Mouse (Mus musculus): ENCODE data around the gene H2-Q10.
"Not testable (repeated sequence)": the region's sequence is repeated elsewhere in the genome, so short reads cannot be mapped to it uniquely, and the experiment has no call there.

H2-Q10 gene

DNA sequence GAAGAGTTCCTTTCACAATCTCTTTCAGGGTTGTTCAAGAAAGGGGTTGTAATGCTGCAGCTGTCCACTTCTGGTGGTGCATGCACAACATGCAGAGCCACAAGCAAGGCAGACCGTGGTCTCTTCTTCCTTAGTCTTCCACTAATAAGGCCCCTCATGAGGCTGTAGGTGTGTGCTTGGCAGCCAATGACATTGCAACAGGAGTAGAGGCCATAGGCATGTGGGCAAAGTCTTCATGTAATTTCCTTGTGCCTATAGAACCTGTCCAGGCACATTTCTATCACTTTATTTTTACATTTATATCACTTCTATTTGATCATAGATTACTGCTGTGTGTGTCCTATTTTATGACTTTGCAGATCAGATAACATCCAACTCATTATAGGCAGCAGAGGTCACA lies 11.6 kb upstream of the H2-Q10 start:
- DNase-seq (ENCODE audit: low read depth, low spot score) = not testable (repeated sequence)

DNA sequence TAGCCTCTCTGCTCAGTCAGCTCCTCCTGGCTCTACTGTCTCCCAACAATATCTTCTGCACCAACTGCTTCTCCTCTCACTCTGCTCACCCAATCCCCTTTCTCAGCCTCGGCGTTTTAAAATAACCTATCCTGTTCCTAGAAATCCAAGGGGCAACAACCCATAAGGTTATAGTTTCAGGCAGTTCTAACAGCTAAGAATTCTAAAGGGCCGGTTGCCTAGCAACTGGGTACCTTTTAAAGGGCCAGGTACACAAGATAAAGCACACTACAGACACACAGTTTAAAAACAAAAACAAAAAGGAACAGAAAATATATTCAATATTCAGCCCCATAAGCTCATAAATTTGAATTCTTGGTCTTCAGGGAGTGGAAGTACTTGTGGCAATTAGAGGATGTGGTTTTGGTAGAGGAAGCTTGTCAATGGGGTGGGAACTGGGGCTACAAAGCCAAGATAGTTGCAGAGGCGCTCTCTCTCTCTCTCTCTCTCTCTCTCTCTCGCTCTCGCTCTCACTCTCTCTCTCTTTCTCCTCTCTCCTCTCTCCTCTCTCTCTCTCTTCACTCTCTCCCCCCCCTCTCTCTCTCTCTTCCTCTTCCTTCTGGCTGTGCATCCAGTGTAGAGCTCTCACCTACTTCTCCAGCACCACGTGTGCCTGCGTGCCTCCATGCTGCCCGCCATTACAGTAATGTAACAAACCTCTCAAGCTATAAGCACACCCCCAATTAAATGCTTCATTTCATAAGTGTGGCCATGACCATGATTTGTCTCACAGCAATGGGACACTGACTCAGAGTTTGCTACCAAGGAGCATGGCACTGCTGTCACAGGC lies 9.2 kb upstream of the H2-Q10 start:
- not testable (repeated sequence) for DNase-seq (ENCODE audit: low read depth, low spot score)

DNA sequence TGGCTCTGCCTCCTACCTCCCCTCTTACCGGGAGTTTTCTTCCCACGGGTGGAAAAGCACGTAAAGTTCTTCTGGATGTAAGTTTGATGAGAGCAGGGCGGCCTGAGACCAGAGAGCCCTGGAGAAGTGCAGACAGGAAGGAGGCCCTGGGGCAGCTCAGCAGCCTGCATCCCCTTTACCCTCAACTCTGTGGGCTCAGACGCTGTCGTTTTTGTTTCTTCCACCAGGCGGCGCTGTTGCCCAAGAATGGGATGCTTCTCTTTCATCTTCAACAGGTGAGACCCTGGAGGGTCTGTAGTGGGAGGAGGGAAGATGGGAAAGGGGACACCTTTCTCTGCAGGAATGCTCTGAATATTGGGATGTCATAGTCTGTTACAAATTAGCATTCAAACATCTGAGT lies 4.2 kb upstream of the H2-Q10 start:
- DNase-seq (ENCODE audit: low read depth, low spot score) = peak; percentile 66

DNA sequence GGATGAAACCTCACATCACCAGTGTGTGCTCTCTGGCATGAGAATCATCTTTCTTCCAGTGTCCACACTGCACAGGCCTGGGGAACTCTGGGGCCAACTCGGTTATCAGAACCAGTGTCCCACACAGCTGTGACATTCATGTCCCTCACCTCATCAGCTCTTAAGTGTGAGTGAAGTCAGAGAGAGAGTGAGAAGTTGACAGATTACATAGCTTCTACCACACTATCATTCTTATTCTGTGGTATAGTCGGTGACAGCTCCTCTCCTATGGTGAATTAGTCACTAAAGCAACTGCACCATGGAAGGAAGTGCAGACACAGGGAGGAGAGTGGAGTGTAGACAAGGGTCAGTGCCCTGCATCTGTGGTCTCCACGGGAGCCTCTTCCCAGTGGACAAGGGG lies 953 bp upstream of the H2-Q10 start:
- DNase-seq (ENCODE audit: low read depth, low spot score) = not testable (repeated sequence)

DNA sequence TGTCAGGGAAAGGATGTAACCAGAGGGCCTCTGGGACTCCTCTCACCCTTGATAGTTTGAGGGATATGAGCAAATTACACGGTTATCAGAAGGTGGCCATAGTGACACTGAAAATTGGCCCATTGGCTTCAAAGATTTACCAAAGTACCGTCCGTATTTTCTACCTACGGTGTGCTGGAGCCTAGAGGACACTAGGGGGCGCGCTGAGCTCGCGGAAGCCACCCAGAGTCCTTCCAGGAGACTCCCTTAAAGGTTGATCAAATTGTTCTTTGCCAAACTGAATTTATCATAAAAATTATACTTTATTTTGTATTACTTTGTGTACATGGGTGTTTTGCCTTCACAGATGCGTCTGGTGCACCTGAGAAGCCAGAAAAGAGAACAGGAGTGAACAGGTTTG lies 14.2 kb downstream of the H2-Q10 start:
- peak; percentile 66 for DNase-seq (ENCODE audit: low read depth, low spot score)

DNA sequence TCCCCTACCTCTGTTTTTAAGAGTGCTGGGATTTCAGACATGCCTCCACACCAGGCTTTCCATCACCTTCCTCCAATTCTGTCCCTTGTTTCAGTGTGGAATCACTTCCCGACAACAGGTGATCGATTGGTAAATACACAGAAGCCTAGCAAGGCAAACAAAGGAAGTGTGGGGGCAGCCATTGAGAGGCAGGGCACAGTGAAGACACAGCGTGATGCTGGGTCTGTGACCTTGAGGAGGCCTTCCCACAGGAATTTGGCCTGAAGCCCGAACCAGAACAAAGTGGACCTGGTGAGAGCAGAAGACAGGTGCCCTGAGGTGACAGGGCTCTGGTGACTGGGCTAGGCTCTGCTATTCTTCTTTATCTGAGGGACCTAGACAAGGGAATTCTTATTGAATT lies 15.8 kb downstream of the H2-Q10 start:
- no peak for DNase-seq (ENCODE audit: low read depth, low spot score)

DNA sequence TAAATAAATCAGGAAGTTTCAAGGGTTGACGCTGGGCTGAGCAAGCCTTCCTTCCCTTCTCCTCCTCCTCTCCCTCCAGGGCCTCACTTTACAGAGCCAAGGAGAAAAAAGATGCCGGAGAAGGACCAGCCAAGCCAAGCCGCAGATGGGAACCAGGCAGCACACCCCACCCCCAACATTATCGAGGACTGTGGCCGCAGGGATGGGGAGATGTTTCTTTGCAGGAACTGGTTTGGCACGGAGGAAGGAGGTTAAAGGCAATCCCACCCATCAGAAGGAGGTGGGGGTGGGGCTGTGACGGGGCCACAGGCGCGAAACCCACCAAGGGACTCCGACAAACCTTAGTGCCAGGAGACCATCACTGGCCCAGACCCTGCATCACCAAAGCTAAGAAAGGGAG lies 16.8 kb downstream of the H2-Q10 start:
- DNase-seq (ENCODE audit: low read depth, low spot score) = no peak

DNA sequence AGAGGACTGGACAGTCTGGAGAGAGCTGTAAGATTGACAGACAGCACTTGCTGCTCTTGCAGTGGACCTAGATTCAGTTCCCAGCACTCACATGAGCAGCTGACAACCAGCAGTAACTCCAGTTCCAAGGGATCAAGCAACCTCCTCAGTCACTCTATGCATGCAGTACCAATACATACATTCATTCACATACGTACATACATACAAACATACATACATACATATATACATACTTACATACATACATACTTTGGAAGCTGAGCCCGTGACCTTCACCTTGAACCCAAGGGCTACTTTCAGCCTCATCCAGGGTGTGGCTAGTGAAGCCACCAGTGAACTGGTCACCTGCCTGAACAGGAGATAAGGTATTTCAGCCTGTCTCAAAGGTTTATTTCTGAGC lies 18.2 kb downstream of the H2-Q10 start:
- DNase-seq (ENCODE audit: low read depth, low spot score) = no peak

DNA sequence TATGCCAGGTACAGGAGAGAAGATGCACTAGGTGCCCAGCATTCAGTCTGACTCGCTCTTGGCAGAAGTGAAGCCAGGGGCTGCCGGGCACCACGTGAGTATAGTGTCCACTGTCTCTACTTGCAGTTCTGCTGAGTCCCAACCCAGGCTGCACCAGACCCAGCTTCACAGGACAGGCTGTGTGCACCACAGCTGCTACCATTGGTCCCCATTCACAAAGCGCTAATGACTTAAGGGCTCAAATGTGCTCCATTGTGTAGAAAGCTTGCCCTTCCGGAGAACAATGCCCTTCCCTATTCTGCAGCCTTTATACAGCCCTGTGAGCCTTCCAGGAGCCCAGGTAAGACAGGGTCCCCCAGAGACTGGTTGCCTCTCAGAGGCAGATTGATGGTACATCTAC lies 20.4 kb downstream of the H2-Q10 start:
- DNase-seq (ENCODE audit: low read depth, low spot score) = no peak

DNA sequence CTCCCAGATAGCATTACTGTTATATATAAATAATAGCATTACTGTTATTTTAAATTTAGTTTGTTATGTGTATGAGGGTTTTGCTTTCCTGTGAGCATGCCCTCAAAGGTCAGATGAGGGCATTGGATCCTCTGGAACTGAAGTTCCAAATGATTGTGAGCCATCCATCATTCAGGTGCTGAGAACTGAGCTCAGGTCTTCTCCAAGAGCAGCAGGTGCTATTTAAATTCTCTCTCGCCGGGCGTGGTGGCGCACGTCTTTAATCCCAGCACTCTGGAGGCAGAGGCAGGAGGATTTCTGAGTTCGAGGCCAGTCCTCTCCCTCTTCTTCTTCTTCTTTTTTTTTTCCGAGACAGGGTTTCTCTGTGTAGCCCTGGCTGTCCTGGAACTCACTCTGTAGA lies 27.2 kb downstream of the H2-Q10 start:
- DNase-seq (ENCODE audit: low read depth, low spot score) = no peak

DNA sequence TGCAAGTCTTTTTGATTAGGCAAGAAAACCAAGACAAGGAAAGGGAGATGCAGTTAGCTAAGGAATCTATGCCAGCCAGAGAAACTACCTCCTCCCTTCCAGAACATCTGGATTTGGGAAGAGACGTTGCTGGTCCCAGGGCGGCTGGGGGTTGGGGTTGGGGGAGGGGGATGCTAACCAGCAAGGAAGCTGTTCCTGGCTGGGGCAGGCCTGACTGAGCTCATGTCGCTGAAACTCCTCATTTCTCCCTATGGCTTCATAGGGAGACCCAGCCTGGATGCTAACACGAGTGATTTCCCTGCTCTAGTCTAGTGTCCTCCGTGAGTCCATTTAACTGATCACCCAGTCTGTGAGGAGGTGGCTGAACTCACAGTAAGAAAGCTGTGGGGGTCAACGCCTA lies 32.3 kb downstream of the H2-Q10 start:
- no peak for DNase-seq (ENCODE audit: low read depth, low spot score)

DNA sequence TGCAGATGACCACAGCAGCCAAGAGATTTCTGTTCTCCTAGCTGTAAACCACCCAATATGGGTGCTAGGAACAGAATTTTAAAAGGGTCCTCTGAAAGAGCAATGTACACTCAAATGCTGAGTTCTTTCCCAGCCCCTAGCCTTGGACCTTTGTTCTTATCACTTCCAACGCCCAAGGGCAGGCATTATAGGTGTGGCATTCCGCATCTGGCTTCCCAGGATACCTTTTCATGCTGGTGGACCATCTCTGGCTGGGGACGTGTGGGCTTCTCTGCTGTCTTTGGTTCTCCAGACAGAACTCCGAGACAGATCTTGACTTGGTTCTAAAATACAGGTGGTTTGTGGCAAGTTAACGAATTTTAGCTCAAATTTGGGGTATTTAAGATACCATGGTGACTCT lies 32.9 kb downstream of the H2-Q10 start:
- DNase-seq (ENCODE audit: low read depth, low spot score) = no peak

DNA sequence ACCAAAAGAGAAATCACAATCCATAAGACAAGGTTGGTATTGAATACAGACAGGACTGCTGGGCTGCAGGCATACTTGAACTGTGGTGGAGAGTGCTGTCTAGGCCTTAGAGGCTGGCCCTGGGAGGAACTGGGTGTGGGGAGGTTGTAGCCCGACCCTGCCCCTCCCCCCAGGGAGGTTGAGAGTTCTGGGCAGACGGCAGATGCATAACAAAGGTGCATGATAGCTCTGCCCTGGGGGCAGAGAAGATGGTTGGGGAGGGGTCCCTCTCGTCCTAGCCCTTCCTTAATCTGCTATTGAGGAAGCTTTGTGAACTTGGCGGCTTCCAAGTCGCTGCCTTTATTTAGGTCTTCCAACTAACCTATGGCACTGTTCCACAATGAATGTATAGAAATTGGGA lies 34.0 kb downstream of the H2-Q10 start:
- no peak for DNase-seq (ENCODE audit: low read depth, low spot score)

DNA sequence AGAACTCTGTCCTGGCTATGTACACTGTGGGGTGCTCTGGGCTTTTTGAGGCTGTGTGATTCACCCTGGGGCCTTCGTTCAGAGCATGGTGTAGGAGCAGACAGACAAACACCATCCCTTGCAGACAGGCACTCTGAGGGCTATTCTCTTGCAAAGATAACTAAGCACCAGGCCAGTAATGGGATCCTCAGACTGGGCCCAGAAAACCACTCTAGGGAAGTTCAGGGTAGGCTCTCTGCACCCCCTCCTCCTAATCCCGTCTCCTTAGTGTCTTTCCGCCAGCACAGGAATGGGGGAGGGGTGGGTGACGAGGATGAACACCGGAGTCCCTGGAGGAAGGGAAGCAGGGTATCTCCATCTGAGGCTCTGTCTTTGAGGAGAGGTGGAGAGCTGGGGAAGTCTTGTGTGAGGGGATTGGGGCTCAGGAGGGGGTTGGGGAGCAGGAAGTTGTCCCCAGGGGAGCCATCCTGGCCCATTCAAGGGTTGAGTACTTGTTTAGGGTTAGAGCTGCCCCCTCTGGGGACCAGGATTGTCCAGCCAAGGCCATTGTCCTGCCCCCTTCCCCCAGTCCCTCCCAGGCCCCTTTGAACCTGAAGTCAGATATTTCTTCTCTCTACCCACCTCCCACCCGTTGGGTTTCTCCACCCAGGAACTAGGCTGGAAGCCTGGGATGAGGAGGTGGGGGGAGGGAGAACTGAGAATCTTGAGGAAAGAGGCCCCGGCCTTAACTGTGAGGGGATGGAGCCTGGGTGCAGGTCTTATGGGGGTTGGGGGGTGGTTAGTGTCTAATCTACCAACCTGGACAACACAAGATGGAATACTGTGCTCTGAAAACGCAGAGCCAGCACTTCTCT lies 35.0 kb downstream of the H2-Q10 start:
- DNase-seq (ENCODE audit: low read depth, low spot score) = no peak

DNA sequence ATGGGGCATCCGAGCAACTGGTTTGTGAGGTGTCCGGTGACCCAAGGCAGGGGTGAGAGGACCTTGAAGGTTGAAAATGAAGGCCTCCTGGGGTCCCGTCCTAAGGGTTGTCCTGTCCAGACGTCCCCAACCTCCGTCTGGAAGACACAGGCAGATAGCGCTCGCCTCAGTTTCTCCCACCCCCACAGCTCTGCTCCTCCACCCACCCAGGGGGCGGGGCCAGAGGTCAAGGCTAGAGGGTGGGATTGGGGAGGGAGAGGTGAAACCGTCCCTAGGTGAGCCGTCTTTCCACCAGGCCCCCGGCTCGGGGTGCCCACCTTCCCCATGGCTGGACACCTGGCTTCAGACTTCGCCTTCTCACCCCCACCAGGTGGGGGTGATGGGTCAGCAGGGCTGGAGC lies 35.9 kb downstream of the H2-Q10 start, which contains the start of gene Pou5f1:
TSS of gene Pou5f1 (plus strand) at position 243 of the 400 bp plus-strand sequence.
- DNase-seq (ENCODE audit: low read depth, low spot score) = no peak

DNA sequence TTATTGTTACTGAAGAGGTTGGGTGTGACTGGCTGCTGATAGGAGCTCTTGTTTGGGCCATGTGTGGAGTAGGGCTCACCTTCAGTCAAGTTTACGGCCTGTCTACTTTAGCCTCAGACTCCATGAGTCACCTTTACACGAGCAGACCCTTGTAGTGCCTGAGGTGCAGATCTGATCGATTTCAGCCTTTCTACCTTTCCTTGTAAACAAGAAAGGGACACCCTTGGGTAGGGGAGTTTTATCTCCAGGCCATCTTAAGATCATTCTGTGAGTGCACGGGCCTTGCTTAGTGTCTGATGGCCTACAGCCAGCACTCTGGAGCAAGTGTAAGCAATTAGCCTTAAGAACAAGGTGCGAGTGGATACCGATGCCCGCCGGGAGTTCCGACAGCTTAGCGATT lies 37.0 kb downstream of the H2-Q10 start:
- DNase-seq (ENCODE audit: low read depth, low spot score) = no peak

DNA sequence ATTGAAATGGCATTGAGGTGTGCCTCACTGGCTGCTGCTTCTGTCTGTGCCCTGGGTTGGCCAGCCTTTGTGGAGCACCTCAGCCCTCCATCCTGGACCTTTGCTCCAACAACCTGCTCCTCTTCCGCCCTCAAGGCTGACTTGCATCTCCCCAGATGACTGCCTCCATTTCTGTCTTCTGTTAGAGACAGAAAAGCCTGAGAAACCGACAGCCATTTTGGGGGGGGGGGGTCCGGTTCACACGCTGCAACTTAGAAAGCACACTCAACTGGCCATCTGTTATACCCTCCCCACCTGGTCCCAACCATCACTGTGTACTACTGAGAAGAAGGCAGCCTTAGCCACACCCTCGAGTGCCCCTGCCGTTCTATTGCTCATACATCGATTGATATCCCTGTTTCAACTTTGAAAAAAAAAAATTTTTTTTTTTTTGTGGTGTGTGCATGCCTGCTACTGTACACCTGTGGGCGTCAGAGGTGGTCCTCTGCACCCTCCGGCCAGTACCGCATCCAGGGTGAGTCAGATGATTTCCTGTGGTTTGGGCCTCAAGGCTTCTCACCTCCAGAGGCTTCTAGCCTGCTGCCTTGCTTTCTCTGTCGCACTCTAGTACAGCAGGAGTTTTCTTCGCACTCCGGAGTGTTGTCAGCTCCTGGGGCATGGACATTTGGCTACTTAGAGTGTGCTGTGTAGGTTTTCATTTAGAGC lies 37.8 kb downstream of the H2-Q10 start:
- peak; percentile 44 for DNase-seq (ENCODE audit: low read depth, low spot score)

DNA sequence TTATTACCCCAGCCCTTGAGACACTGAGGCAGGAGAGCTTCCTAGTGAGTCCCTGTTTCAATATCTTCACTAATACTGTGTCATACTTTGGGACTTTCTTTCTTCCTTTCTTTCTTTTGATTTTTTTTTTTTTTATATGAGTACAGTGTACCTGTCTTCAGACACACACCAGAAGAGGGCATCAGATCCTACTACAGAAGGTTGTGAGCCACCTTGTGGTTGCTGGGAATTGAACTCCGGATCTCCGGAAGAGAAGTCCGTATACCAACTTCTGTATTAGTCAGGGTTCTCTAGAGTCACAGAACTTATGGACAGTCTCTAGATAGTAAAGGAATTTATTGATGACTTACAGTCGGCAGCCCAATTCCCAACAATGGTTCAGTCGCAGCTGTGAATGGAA lies 38.4 kb downstream of the H2-Q10 start:
- DNase-seq (ENCODE audit: low read depth, low spot score) = not testable (repeated sequence)

DNA sequence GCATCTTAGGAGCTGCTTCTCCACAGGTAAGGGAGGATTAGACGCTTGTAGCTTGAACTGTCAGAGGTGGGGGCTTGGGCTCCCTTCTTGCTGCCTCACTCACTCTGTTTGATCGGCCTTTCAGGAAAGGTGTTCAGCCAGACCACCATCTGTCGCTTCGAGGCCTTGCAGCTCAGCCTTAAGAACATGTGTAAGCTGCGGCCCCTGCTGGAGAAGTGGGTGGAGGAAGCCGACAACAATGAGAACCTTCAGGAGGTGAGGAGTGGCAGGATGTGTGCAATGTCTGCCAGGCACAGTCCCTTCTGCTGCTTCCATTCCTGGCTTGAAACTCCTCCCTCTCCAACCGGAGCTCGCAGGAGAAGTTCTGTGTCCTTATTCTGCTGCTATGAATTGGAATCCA lies 39.4 kb downstream of the H2-Q10 start:
- DNase-seq (ENCODE audit: low read depth, low spot score) = peak; percentile 64

DNA sequence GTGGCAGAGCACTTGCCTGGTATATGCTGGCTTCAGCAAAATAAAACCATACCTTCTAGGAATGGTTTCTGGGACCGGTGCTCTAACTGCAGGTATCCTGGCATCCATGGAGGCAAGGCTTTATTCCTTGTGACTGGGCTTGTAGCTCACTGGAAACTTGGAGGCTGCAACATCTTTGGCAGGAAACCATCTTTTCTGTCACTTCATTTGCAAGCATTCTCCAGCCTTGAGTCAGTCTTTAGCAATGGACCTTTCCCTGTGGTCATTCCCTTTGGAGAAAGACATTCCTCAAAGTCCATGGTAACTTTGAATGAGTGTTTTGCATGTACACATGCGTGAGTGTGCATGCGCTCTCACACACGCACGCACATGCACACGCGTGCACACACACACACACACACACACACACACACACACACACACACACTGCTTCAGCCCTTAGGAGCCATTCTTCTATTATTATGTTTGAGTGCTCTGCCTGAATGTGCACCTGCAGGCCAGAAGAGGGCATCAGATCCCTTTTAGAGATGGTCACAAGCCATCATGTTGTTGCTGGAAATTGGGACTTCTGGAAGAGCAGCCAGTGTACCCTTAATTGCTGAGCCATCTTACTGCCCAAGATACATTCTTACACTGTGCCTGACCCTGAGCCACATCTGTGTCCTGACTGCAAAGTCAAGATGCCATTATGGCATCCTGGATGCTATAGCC lies 43.2 kb downstream of the H2-Q10 start:
- peak; percentile 30 for DNase-seq (ENCODE audit: low read depth, low spot score)

DNA sequence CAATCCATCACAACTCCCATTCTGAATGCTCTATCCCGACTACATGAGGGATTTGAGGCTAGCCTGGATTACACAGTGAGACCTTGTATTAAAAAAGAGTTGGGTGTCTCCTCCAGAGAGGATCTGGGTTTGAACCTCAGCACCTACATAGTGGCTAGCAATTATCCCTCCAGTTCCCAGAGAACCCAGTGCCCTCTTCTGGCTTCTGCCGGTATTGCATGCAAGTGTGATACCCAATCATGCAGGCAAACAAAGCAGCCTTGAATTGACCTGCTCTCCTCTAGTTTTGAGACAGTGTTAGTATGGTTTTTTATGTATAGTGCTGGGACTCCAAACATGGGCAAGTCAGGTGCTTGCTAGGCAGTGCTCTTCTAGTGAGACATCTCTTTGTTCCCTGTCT lies 44.0 kb downstream of the H2-Q10 start:
- peak; percentile 71 for DNase-seq (ENCODE audit: low read depth, low spot score)

DNA sequence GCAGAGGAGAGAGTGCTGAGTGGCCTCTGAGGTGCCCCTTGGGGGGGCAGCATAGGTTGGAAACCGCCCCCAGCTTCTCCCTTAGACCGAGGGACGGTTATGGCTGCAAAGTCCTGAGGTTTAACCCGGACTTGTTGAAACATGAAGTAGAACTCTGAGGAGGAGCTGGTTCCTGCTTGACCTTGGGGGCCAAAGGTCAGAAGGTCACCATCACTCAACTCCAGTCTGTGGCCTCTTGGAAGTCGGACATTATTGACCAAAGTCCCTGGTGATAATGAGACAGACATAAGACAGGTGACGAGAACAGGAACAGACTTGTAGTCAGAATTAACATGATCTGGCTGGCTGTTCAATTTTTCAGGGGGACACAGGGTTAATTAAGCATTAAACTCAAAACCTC lies 44.9 kb downstream of the H2-Q10 start:
- no peak for DNase-seq (ENCODE audit: low read depth, low spot score)
